Mouse (Mus musculus) heart, adult 2 months (tissue): Measurements from ENCODE around the gene Cep170b.

Experiments
- CTCF ChIP-seq: fragments of 200-600 bp; IDR thresholded peaks from 2 replicates; pipeline ENCODE4 v1.8.1; 2022; ENCODE audit warnings: antibody characterized with exemption, mild to moderate bottlenecking, moderate library complexity
- EP300 ChIP-seq: fragments of 200-500 bp; IDR thresholded peaks from 2 replicates; pipeline ENCODE4 v1.6.1; 2011; ENCODE audit warnings: low read depth, low read length, control low read depth; ENCODE audit not compliant: insufficient read depth

DNA sequence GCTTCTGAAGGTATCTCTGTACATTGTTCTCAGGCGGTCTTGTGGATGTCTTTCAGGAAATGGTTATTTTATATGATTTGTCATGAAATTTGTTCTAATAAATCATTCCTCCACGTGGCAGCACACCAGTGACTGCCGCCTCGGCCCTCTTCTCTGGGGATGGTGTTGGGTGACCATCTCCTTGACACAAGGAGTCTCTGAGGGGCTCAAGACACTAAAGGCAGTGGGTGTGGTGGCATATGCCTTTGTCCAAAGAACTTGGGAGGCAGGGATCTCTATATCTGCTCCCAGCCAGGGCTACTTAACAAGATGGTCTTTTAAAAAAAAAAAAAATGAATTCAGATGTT, 26.2 kb downstream of the Cep170b start:
- TF ChIP-seq EP300: no peak
- TF ChIP-seq CTCF: no peak
